Mouse (Mus musculus): ENCODE data around the gene Ccl28. TPM values are rescaled to one million over a fixed set of nuclear protein-coding genes. Genes with fewer than 3 reads are reported as not detected.

The Ccl28 gene
- total RNA-seq, 1 experiment from 2014 or later, result 0.78 TPM

Other genes starting within 250 kb of the Ccl28 start
- 106 and 119 TPM in 2 replicates for gene Paip1, start 195.2 kb upstream of the Ccl28 start, total RNA-seq (2021)
- gene 4833420G17Rik, start 161.1 kb upstream of the Ccl28 start, total RNA-seq (2021), result 18.7 and 22.9 TPM in 2 replicates
- gene Tmem267, start 135.8 kb upstream of the Ccl28 start, total RNA-seq (2021), result 12.0 and 12.7 TPM in 2 replicates
- gene 3110070M22Rik, start 135.4 kb upstream of the Ccl28 start, total RNA-seq (2021), result 1.2 and 1.4 TPM in 2 replicates
- gene Hmgcs1, start 66.6 kb downstream of the Ccl28 start, total RNA-seq (2021), result 221 and 312 TPM in 2 replicates
- 2.9 and 3.0 TPM in 2 replicates for gene Nim1k, start 132.1 kb downstream of the Ccl28 start, total RNA-seq (2021)
- 39.4 and 39.8 TPM in 2 replicates for gene Zfp131, start 167.1 kb downstream of the Ccl28 start, total RNA-seq (2021)
- not detected in 2 replicates for gene AF067063, start 206.4 kb downstream of the Ccl28 start, total RNA-seq (2021)
- gene D13Ertd608e, start 212.2 kb downstream of the Ccl28 start, total RNA-seq (2021), result not detected in 2 replicates